Comparison of ENCODE assay signal across 27 mouse cellular contexts in the genomic region with DNA sequence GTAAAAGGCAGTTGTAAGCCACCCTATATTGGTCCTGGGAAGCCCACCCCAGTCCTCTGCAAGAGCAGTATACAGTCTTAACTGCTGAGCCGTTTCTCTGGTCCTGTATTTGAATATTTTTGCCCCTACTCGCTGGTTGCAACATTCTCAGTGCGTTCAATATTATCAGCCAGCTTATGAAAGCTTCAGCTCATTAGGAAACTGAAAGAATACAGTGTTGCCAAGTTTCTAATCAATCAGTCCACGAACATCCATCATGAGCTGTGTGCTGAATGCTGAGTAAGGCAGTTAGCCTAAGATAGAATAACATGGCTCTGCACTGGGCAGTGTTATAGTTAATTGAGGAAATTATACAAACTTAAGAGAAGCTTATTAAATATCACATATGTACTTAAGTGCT.
A peak's percentile ranks its signal among the peaks of the same experiment; 100 is the strongest.
DNase-seq lines count a peak whose midpoint lies in the region; ATAC-seq and TF ChIP-seq lines count a peak whose summit lies in the region.
"Had no signal": no experiment of that assay in that cellular context is flagged by ENCODE, and none has a peak within 500 bp of the region (broad histone marks: within the 10 kb centered on the region; RNA-seq: fewer than 3 reads in every experiment).

No protein-coding gene starts in this region.

- no peak for TF ChIP-seq EP300 in CH12.LX (IDR thresholded peaks at IDR 0.05; ENCODE audit: low read length)

- TF ChIP-seq RAD21 in CH12.LX (IDR thresholded peaks at IDR 0.05; ENCODE audit: low read depth, low read length), result no peak

- no peak for TF ChIP-seq CTCF in lung, embryonic 14.5 days (IDR thresholded peaks at IDR 0.05; ENCODE audit: low read depth)
- TF ChIP-seq CTCF in CH12.LX (conservative IDR thresholded peaks at IDR 0.05 in 1 of 2, IDR thresholded peaks at IDR 0.05 in 1 of 2; ENCODE audit: low read depth in 2 of 2, low read length in 2 of 2), result no peak

- H3K9ac ChIP-seq in lung, embryonic 14.5 days, result no peak overlapping the region
- no peak overlapping the region for H3K9ac ChIP-seq in CH12.LX (ENCODE audit: insufficient read depth, low read depth)
- H3K9ac ChIP-seq: embryonic facial prominence, embryonic 13.5 days; forebrain, embryonic 12.5 days; forebrain, embryonic 15.5 days; heart, embryonic 12.5 days; heart, embryonic 15.5 days; hindbrain, embryonic 14.5 days had no signal

- H3K9me3 ChIP-seq in lung, embryonic 14.5 days (ENCODE audit: low read depth, low read length), result no peaks in the 10 kb centered on the region
- no peaks in the 10 kb centered on the region for H3K9me3 ChIP-seq in CH12.LX (replicated peaks; ENCODE audit: low read length)
- H3K9me3 ChIP-seq: embryonic facial prominence, embryonic 10.5 days; embryonic facial prominence, embryonic 13.5 days; forebrain, embryonic 12.5 days; forebrain, embryonic 15.5 days; heart, embryonic 12.5 days; heart, embryonic 15.5 days had no signal

- H3K4me3 ChIP-seq in lung, embryonic 14.5 days (ENCODE audit: low read depth, low read length), result no peak overlapping the region
- H3K4me3 ChIP-seq in CH12.LX (replicated peaks in 1 of 3; ENCODE audit: low read depth in 2 of 3, low read length in 2 of 3, poor library complexity in 1 of 3), result no peak overlapping the region
- H3K4me3 ChIP-seq: embryonic facial prominence, embryonic 10.5 days; embryonic facial prominence, embryonic 13.5 days; erythroblast, embryonic 14.5 days; forebrain, embryonic 12.5 days; forebrain, embryonic 15.5 days; heart, embryonic 12.5 days; heart, embryonic 15.5 days had no signal

- no peak overlapping the region for H3K4me2 ChIP-seq in lung, embryonic 14.5 days
- peak overlapping the region; percentile 13; the same call in 1 of the 2 replicates for H3K4me2 ChIP-seq in CH12.LX (ENCODE audit: insufficient read depth, low read depth, poor library complexity, severe bottlenecking)
- H3K4me2 ChIP-seq: embryonic facial prominence, embryonic 13.5 days; forebrain, embryonic 12.5 days; forebrain, embryonic 15.5 days; heart, embryonic 12.5 days; heart, embryonic 15.5 days; hindbrain, embryonic 14.5 days had no signal

- H3K4me1 ChIP-seq in lung, embryonic 14.5 days (ENCODE audit: insufficient read depth), result no peaks in the 10 kb centered on the region
- peaks cover 0 to 11% of the 10 kb centered on the region in 2 experiments; a peak in 2 of 4 replicates for H3K4me1 ChIP-seq in CH12.LX (ENCODE audit: control insufficient read depth in 1 of 2, insufficient read depth in 2 of 2)
- H3K4me1 ChIP-seq: embryonic facial prominence, embryonic 10.5 days; forebrain, embryonic 12.5 days; forebrain, embryonic 15.5 days had no signal

- ATAC-seq in lung, embryonic 14.5 days (ENCODE audit: insufficient read depth), result no peak
- ATAC-seq: CD4-positive, CD25-positive, alpha-beta regulatory T cell, adult 4 months; forebrain, embryonic 15.5 days; hindbrain, postnatal 0 days; inflammation-experienced regulatory T-cells, adult 6 months had no signal

- DNase-seq in lung, embryonic 14.5 days, result peak; percentile 32
- DNase-seq in lung, postnatal 36 days, result no peak
- no peak for DNase-seq in CH12.LX (ENCODE audit: extremely low read depth)
- peak; percentile 35 for DNase-seq in Muller cell, postnatal 12 days (ENCODE audit: inconsistent ontology term)
- DNase-seq in gastrocnemius, postnatal 10 days, result no peak
- DNase-seq in heart, postnatal 36 days, result no peak
- DNase-seq: adrenal gland, adult 2 months; adrenal gland, postnatal 14 days; cerebellum, adult 11 months; cerebellum, adult 8-10 months; cerebellum, postnatal 10 days; cerebellum, postnatal 36 days; embryo, embryonic 11 days; gastrocnemius, postnatal 36 days; heart, postnatal 10 days; heart, postnatal 4 days had no signal

- H3K79me2 ChIP-seq in CH12.LX (replicated peaks; ENCODE audit: control insufficient read depth, extremely low read depth, insufficient read depth, poor library complexity, severe bottlenecking), result no peaks in the 10 kb centered on the region

- dilution Hi-C loops in CH12.LX (cut with MboI; ENCODE audit: extremely low pct_ligation_motif_present, extremely low pct_unique_long_range_greater_than_20kb, low sequenced_read_pairs), result no loop called here

- intact Hi-C loops in heart, postnatal 36 days (cut with DNase I), result no loop called here

- WGBS in lung, embryonic 14.5 days, result 54% methylated on average over 4 of the region's 4 CpGs

- H3K36me3 ChIP-seq in lung, embryonic 14.5 days (ENCODE audit: insufficient read depth), result no peaks in the 10 kb centered on the region
- no peaks in the 10 kb centered on the region for H3K36me3 ChIP-seq in CH12.LX (replicated peaks in 1 of 2; ENCODE audit: control insufficient read depth in 1 of 2, insufficient read depth in 1 of 2, low read length in 1 of 2)
- H3K36me3 ChIP-seq: embryonic facial prominence, embryonic 10.5 days; embryonic facial prominence, embryonic 13.5 days; forebrain, embryonic 12.5 days; forebrain, embryonic 15.5 days; heart, embryonic 12.5 days; heart, embryonic 15.5 days had no signal

- H3K27ac ChIP-seq in lung, embryonic 14.5 days (ENCODE audit: low read depth), result no peak overlapping the region
- H3K27ac ChIP-seq in CH12.LX (ENCODE audit: insufficient read depth, low read depth), result no peak overlapping the region
- H3K27ac ChIP-seq: embryonic facial prominence, embryonic 10.5 days; embryonic facial prominence, embryonic 13.5 days; forebrain, embryonic 12.5 days; forebrain, embryonic 15.5 days; heart, embryonic 15.5 days; hindbrain, embryonic 14.5 days; hindbrain, postnatal 0 days had no signal

- TF ChIP-seq POLR2A in CH12.LX (IDR thresholded peaks at IDR 0.05; ENCODE audit: low read depth, low read length), result no peak

- in situ Hi-C loops in CH12.LX (cut with MboI; ENCODE audit: low pct_ligation_motif_present, low pct_unique_long_range_greater_than_20kb, low sequenced_read_pairs), result no loop called here

- no peaks in the 10 kb centered on the region for H3K27me3 ChIP-seq in lung, embryonic 14.5 days (ENCODE audit: insufficient read depth, low read length)
- no peaks in the 10 kb centered on the region for H3K27me3 ChIP-seq in CH12.LX (replicated peaks)
- H3K27me3 ChIP-seq: embryonic facial prominence, embryonic 13.5 days; forebrain, embryonic 12.5 days; forebrain, embryonic 15.5 days; heart, embryonic 12.5 days; heart, embryonic 15.5 days had no signal

TF ChIP-seq in CH12.LX, 34 proteins besides CTCF, POLR2A, EP300 and RAD21:
- TF ChIP-seq SMC3 (IDR thresholded peaks at IDR 0.05; ENCODE audit: low read depth, low read length) (no peak), UBTF (IDR thresholded peaks at IDR 0.05; ENCODE audit: low read depth, low read length) (no peak), ELF1 (IDR thresholded peaks at IDR 0.05; ENCODE audit: low read depth, low read length) (no peak), KAT2A (IDR thresholded peaks at IDR 0.05; ENCODE audit: insufficient replicate concordance, low read length) (no peak), IRF4 (IDR thresholded peaks at IDR 0.05; ENCODE audit: low read depth, low read length) (no peak)

Comparison
In these comparisons a context has a peak if more than half of its experiments do, and no peak if none do; other contexts are left out.
1. DNase-seq: peak in lung, embryonic 14.5 days (single experiment) and Muller cell, postnatal 12 days (single experiment); none in lung, postnatal 36 days (single experiment), CH12.LX (single experiment), gastrocnemius, postnatal 10 days (single experiment) and heart, postnatal 36 days (0 of 2).